Mouse (Mus musculus) heart, postnatal 0 days (tissue): ENCODE data around the gene Atp7a.

Source experiments
- CTCF ChIP-seq: IDR thresholded peaks from 2 replicates; pipeline ENCODE4 v1.5.1; 2016; ENCODE audit warnings: antibody characterized with exemption, control low read depth, low read depth
- EP300 ChIP-seq: IDR thresholded peaks from 2 replicates; pipeline ENCODE4 v1.6.1; 2016; ENCODE audit warnings: antibody characterized with exemption, low read depth

DNA sequence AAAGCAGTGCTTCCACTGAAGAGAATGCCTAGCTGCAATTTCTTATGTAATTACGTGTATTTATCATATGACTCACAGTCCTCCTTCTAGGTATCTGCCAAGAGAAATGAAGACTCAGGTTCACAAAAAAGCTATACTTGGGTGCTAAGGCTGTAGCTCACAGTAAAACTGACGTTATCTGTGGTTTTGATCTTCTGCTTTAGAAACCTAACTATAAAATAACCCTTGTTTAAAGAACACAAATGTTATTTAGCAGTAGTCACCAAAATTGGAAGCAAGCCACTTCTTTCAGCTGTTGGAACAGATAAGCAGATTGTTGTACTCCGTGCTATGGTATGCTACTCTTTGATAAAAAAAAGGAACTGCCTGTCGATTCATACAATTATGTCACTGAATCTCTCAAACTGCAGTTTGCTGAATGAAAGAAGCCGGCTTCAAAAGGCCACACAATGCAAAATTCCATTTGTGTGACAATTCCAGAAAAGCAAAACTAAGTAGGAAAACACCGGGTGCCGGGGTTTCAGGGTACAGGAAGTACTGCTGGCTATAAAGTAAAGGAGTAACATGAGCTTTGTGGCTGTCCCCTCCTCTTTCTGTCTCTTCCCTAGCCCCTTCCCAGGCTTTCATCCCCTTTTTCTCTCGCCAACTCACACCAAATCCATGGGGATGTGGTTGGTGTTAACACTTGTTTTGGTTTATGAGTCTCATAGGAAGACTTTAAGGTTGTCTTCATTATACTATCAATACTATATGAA, 17.0 kb downstream of the Atp7a start:
- no peak for TF ChIP-seq EP300
- TF ChIP-seq CTCF, result no peak
